Mouse (Mus musculus) cerebellum, adult 2 months (tissue): ENCODE data around the gene H2-M10.3.
"Not testable (repeated sequence)": the region's sequence is repeated elsewhere in the genome, so short reads cannot be mapped to it uniquely, and the experiment has no call there.

Experiments
- CTCF ChIP-seq: fragments of 200-500 bp; IDR thresholded peaks from 2 replicates; pipeline ENCODE4 v1.5.1; 2011; ENCODE audit warnings: low read depth, mild to moderate bottlenecking, control low read depth, low read length, moderate library complexity, borderline replicate concordance; ENCODE audit not compliant: insufficient read depth
- POLR2A ChIP-seq: fragments of 200-500 bp; IDR thresholded peaks from 2 replicates; pipeline ENCODE4 v1.6.1; 2011; ENCODE audit warnings: low read length, control low read depth, borderline replicate concordance; ENCODE audit not compliant: insufficient read depth

GRCm38 (mm10) chr17:36357512-36357911 lies 10.7 kb downstream of the H2-M10.3 start:
- peak; percentile 60; the same call in 1 of the 2 replicates for TF ChIP-seq CTCF
- not testable (repeated sequence) for TF ChIP-seq POLR2A
